Mouse (Mus musculus): Measurements from ENCODE around the gene Nfib. TPM values are rescaled to one million over a fixed set of nuclear protein-coding genes. Genes with fewer than 3 reads are reported as not detected.

Nfib gene
- polyA plus RNA-seq, 1 experiment: 44.3 TPM

DNA sequence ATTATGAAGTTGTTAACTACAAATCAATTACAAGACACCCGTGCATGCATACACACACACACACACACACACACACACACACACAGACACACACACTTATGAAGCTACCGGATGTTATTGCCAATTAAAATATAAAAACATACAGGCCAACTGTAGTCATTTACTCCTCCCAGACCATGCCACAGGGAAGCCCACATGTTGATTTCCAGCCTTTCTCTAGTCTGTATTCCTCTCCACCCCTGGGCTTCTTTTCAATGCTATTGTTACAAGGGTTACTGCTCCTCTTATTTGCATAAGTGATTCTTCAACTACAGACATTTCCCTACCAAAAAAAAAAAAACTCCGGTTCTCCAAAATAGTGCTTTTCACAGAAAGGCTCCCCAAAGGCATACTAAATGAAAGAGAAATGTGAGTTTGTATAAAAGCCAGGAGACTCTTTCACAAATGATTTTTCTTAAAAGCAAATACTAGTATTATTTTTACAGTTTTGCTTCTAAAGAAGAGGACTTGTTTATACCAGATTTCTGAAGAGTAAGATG is 402.1 kb downstream of the Nfib start:
- no peak for TF ChIP-seq POLR2A (IDR thresholded peaks at IDR 0.05; ENCODE audit: borderline replicate concordance, insufficient read depth, low read length)
- no peak for TF ChIP-seq CTCF (IDR thresholded peaks at IDR 0.05; ENCODE audit: borderline replicate concordance, insufficient read depth, low read depth, low read length)
- DNase-seq: no peak
- WGBS: 56% methylated on average over 3 of the region's 3 CpGs
- H3K4me3 ChIP-seq (replicated peaks; ENCODE audit: insufficient read depth, low read depth, low read length): no peak overlapping the region
- H3K27ac ChIP-seq (ENCODE audit: insufficient read depth, low read length): no peak overlapping the region
- H3K27me3 ChIP-seq (ENCODE audit: control insufficient read depth, insufficient read depth, low read length): no peaks in the 10 kb centered on the region
- peaks cover 7% of the 10 kb centered on the region; the same call in 1 of the 2 replicates for H3K4me1 ChIP-seq (ENCODE audit: control insufficient read depth, insufficient read depth, low read length)

DNA sequence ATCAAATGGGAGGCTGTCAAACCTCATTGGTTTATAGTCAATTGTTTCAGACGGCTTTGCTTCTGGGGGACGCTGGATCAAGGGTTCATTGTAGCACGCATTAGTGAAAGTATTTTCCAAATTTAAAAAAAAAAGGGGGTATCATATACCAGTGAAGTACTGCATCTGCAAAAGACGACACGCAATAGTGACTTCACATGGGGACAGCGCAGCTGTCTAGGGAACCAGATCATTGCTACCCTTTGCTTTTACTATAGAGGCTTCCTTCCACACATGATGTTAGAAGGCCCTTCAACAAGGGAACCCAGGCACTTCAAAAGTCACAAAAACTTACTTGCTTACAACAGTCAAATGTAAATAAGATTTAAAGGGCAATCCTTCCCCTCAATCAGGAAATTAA is 402.6 kb downstream of the Nfib start:
- 86% methylated on average over 6 of the region's 6 CpGs for WGBS
- no peaks in the 10 kb centered on the region for H3K27me3 ChIP-seq (ENCODE audit: control insufficient read depth, insufficient read depth, low read length)
- no peak for TF ChIP-seq POLR2A (IDR thresholded peaks at IDR 0.05; ENCODE audit: borderline replicate concordance, insufficient read depth, low read length)
- TF ChIP-seq CTCF (IDR thresholded peaks at IDR 0.05; ENCODE audit: borderline replicate concordance, insufficient read depth, low read depth, low read length): no peak
- peaks cover 7% of the 10 kb centered on the region; the same call in 1 of the 2 replicates for H3K4me1 ChIP-seq (ENCODE audit: control insufficient read depth, insufficient read depth, low read length)
- no peak overlapping the region for H3K27ac ChIP-seq (ENCODE audit: insufficient read depth, low read length)
- H3K4me3 ChIP-seq (replicated peaks; ENCODE audit: insufficient read depth, low read depth, low read length): no peak overlapping the region
- no peak for DNase-seq

DNA sequence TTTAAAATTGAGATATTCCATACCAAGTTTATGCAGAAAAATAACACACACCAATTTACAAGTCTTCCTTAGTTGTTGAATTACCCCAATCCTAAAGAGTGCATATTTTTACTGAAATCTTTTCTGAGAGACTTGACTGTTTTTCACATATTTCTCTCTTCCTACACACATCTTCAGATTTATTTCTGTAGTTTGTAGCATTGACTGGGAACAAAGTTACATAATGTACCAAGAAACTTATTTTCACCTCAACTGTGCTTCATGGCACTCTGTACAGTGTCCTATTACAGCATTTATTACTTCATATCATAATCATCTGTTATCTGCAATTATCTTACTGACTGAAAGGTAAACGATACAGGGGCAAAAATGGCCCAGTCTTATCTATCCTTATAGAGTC is 406.9 kb downstream of the Nfib start:
- no peak for DNase-seq
- H3K4me1 ChIP-seq (ENCODE audit: control insufficient read depth, insufficient read depth, low read length): no peaks in the 10 kb centered on the region
- TF ChIP-seq POLR2A (IDR thresholded peaks at IDR 0.05; ENCODE audit: borderline replicate concordance, insufficient read depth, low read length): no peak
- no peak for TF ChIP-seq CTCF (IDR thresholded peaks at IDR 0.05; ENCODE audit: borderline replicate concordance, insufficient read depth, low read depth, low read length)
- 90% methylated on average over 1 of the region's 1 CpGs for WGBS
- no peak overlapping the region for H3K4me3 ChIP-seq (replicated peaks; ENCODE audit: insufficient read depth, low read depth, low read length)
- H3K27me3 ChIP-seq (ENCODE audit: control insufficient read depth, insufficient read depth, low read length): no peaks in the 10 kb centered on the region
- H3K27ac ChIP-seq (ENCODE audit: insufficient read depth, low read length): no peak overlapping the region

DNA sequence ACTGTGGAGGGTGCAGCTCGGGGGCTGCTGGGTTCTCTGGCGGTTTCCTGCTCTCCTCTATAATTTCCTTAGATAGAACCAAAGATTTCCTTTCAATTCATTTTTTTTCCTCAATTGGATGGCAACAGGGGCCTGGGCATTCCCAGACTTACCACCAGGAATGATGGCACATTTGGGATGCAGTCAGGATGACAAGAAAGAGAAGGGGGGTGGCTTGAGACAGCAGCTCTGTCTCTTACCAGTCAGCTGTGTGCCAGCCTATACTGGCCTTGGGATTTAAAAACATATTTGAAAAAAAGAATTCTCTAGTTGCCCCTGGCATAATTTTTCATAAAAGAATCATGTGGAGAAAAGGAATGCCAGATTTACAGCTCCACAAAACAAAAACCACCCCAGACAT is 408.0 kb downstream of the Nfib start:
- Histone ChIP-seq H3K27ac (ENCODE audit: insufficient read depth, low read length) (no peak overlapping the region), H3K4me1 (ENCODE audit: control insufficient read depth, insufficient read depth, low read length) (peaks cover 4% of the 10 kb centered on the region; the same call in 1 of the 2 replicates), H3K27me3 (ENCODE audit: control insufficient read depth, insufficient read depth, low read length) (no peaks in the 10 kb centered on the region), H3K4me3 (replicated peaks; ENCODE audit: insufficient read depth, low read depth, low read length) (no peak overlapping the region)
- WGBS: 87% methylated on average over 2 of the region's 2 CpGs
- TF ChIP-seq POLR2A (IDR thresholded peaks at IDR 0.05; ENCODE audit: borderline replicate concordance, insufficient read depth, low read length) (no peak), CTCF (IDR thresholded peaks at IDR 0.05; ENCODE audit: borderline replicate concordance, insufficient read depth, low read depth, low read length) (no peak)
- DNase-seq: no peak

DNA sequence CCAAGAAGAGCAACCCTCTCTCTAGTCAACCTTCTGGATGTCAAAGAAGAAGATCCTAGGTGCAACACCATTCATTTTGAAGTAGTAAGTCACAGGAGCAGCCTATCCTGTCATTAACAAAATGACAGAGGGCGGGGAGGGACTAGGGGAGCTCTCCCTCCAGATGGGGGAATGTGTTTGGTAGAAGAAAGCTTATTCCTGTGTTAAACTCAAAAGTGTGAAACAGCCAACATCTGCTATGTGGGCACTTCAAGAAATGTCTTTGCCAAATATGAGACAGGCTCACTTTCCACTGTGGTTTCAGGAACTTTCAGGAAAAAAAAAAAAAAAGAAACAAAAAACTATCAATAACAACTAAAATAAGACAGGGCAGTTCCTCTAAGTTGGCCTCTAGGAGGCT is 411.5 kb downstream of the Nfib start:
- Histone ChIP-seq H3K27ac (ENCODE audit: insufficient read depth, low read length) (no peak overlapping the region), H3K4me3 (replicated peaks; ENCODE audit: insufficient read depth, low read depth, low read length) (no peak overlapping the region), H3K27me3 (ENCODE audit: control insufficient read depth, insufficient read depth, low read length) (no peaks in the 10 kb centered on the region), H3K4me1 (ENCODE audit: control insufficient read depth, insufficient read depth, low read length) (peaks cover 4% of the 10 kb centered on the region; the same call in 1 of the 2 replicates)
- WGBS: 87% methylated on average over 1 of the region's 1 CpGs
- TF ChIP-seq CTCF (IDR thresholded peaks at IDR 0.05; ENCODE audit: borderline replicate concordance, insufficient read depth, low read depth, low read length): no peak
- TF ChIP-seq POLR2A (IDR thresholded peaks at IDR 0.05; ENCODE audit: borderline replicate concordance, insufficient read depth, low read length): no peak
- no peak for DNase-seq

DNA sequence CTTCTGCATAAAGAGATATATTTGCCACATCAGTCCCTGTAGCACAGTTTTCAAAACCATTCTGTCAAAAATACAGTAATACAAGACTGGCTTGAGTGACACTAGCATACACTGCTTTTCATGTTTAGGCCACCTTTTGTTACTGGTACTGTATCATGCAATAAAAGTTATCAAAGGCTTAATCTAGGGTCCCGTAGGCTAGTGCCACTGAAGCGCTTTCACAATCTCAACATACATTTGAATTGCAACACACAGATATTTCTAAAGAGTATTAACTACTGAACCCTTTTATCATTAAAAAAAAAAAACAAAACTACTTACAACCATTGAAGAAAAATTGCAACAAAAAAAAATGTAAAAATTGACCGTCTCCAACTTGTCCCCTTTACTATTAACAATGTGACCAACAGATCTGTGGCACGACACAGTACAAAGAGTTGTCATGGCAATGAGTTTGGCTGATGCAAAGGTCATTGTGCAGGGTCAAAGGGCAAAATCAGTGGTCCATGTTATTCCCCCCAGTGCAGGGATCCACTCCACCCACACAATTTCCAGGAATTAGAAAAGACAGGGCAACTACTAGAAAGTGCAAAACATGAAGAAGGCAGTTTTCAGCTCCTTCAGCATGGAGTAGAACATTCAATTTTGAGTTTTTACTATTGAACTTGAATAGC is 414.2 kb downstream of the Nfib start:
- no peak for DNase-seq
- 85% methylated on average over 4 of the region's 4 CpGs for WGBS
- Histone ChIP-seq H3K4me3 (replicated peaks; ENCODE audit: insufficient read depth, low read depth, low read length) (no peak overlapping the region), H3K27me3 (ENCODE audit: control insufficient read depth, insufficient read depth, low read length) (no peaks in the 10 kb centered on the region), H3K27ac (ENCODE audit: insufficient read depth, low read length) (no peak overlapping the region), H3K4me1 (ENCODE audit: control insufficient read depth, insufficient read depth, low read length) (peaks cover 4% of the 10 kb centered on the region; the same call in 1 of the 2 replicates)
- TF ChIP-seq CTCF (IDR thresholded peaks at IDR 0.05; ENCODE audit: borderline replicate concordance, insufficient read depth, low read depth, low read length): no peak
- no peak for TF ChIP-seq POLR2A (IDR thresholded peaks at IDR 0.05; ENCODE audit: borderline replicate concordance, insufficient read depth, low read length)

DNA sequence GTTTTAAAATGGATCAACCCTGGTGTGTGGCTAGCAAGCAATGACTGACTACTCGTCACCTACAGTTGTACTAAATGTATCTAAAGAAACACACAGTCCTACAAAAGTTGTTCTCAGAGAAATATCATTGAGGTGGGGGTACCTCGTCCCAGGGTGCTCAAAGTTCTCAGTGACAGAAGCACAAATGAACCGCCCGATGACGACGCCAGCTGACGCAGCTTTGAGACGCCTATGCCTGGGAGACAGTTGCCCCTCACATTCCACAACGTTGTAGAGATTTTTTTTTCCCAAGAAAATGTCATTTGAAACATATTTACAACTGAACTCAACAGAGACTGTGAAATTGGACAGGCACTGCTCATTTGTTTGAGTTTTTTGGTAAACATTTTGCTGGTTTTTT is 414.9 kb downstream of the Nfib start:
- H3K4me3 ChIP-seq (replicated peaks; ENCODE audit: insufficient read depth, low read depth, low read length): no peak overlapping the region
- TF ChIP-seq POLR2A (IDR thresholded peaks at IDR 0.05; ENCODE audit: borderline replicate concordance, insufficient read depth, low read length): no peak
- no peak for TF ChIP-seq CTCF (IDR thresholded peaks at IDR 0.05; ENCODE audit: borderline replicate concordance, insufficient read depth, low read depth, low read length)
- no peaks in the 10 kb centered on the region for H3K27me3 ChIP-seq (ENCODE audit: control insufficient read depth, insufficient read depth, low read length)
- 73% methylated on average over 9 of the region's 9 CpGs for WGBS
- no peak overlapping the region for H3K27ac ChIP-seq (ENCODE audit: insufficient read depth, low read length)
- peaks cover 4% of the 10 kb centered on the region; the same call in 1 of the 2 replicates for H3K4me1 ChIP-seq (ENCODE audit: control insufficient read depth, insufficient read depth, low read length)
- no peak for DNase-seq

DNA sequence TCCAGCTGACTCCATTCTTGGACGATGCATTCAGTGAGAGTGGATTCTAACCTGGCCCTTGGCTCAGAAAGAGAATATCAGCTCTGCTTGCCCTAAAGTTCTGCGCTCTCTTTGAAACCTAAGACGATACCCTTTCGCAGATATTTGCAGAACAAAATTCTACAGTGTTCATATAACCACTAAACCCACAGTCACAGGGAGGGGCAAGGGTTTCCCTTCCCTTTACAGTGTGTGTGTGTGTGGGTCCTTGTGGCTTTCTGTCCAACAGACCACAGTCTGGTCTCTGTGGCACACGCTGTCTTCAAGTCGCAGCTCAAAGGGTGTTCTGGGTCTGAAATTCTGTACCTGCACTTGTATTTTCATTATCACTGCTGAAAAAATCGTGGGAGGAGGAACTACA is 416.0 kb downstream of the Nfib start:
- Histone ChIP-seq H3K27me3 (ENCODE audit: control insufficient read depth, insufficient read depth, low read length) (no peaks in the 10 kb centered on the region), H3K27ac (ENCODE audit: insufficient read depth, low read length) (no peak overlapping the region), H3K4me1 (ENCODE audit: control insufficient read depth, insufficient read depth, low read length) (peaks cover 4% of the 10 kb centered on the region; the same call in 1 of the 2 replicates), H3K4me3 (replicated peaks; ENCODE audit: insufficient read depth, low read depth, low read length) (no peak overlapping the region)
- DNase-seq: no peak
- no peak for TF ChIP-seq CTCF (IDR thresholded peaks at IDR 0.05; ENCODE audit: borderline replicate concordance, insufficient read depth, low read depth, low read length)
- no peak for TF ChIP-seq POLR2A (IDR thresholded peaks at IDR 0.05; ENCODE audit: borderline replicate concordance, insufficient read depth, low read length)
- 80% methylated on average over 7 of the region's 7 CpGs for WGBS
